Mouse (Mus musculus) layer of hippocampus, postnatal 25 days (tissue): Measurements from ENCODE around the gene Ypel3. TPM values are rescaled to one million over a fixed set of nuclear protein-coding genes. Genes with fewer than 3 reads are reported as not detected.

Source experiments
- DNase-seq, 2 experiments: peaks; one replicate each; pipeline ENCODE4 v3.0.0; 2022; ENCODE audit warnings: mixed read lengths in 2 of 2, low spot score in 1 of 2; ENCODE audit errors: extremely low spot score in 1 of 2
- total RNA-seq, 2 experiments: library from RNA; stranded (reverse); gene quantifications; 2 replicates each; pipeline ENCODE4 v1.2.3; 2021

Gene Ypel3
- total RNA-seq, 2 experiments from 2014 or later: 268 to 293 TPM

GRCm38 (mm10) chr7:126806956-126807355, 30.2 kb downstream of the Ypel3 start:
- no peak for DNase-seq

DNA sequence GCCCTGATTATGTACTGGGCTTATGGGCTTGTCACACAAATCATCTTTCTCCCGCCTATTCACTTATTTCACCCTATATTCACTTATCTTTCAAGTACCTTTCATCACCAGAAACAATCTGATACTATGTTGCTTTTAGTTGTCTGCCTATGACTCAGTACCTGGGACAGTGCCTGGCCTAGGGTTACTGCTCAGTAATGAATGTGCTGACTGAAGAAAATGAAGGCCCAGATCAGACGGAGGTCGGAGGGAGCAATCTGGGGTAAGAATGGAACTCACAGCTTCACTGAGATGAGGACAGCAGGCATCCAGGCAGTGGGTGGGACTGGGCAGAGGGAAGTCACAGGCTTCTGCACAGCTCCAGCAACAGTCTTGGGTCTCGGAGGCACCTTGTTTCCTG, 30.6 kb downstream of the Ypel3 start:
- DNase-seq: no peak

DNA sequence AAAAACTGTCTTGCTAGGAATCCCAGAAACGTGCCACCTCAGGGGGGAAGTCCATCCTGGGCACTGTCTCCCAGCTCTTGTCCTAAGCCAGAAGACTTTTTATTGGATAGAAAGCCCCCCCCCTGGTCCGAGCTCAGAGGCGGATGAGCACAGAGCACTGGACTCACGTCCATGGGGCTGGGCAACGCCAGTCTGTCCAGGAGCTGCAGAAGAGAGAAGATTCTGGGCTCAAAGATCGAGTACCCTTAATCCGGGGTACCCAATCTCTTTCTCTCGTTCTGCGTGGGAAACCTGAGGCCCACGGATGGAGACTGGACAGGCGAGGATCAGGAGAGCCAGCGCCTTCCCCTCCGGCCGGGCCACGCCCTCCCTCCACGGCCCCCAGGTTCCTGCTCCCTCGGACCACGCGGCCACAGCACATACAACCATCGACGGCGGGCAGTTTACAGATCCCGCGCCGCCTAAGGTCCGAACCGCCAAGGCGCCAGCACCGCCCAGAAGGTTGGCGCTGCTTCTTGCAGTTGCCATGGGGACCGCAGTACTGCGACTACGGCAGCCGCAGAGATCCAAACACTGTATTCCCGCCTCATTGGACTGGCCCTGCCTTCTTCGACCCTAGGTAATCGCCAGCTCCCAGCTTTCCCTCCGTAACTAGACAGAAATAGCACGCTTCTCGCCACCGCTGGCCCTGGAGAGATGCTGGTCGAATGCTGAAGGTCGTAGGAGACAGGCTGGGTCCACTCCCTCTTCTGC, 32.1 kb downstream of the Ypel3 start:
- peak; percentile 76 to 88 for DNase-seq

DNA sequence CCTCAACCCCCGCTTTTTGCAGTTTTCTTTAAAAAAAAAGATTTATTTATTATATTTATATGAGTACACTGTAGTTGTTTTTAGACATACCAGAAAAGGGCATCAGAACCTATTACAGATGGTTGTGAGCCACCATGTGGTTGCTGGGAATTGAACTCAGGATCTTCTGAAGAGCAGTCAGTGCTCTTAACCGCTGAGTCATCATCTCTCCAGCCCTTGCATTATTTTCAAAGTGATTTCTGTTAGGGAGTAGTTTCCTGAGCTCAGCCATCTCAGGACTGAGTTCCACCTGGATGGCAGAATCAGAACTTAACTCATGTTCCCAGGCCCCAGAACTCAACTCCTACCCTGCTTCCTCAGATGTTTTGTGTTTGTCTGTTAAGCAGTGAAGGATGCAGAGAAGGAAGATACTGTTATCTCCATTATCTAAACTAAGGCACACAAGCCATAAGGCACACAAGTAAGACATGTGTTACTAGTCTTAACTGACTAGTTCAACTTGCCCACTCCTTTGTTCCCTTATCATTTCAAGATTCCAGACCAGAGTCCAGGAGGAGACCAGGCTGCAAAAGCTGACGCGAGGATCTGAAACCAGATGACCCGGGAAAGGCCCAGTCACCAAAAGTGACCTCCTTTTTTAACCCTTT, 33.1 kb downstream of the Ypel3 start:
- DNase-seq: no peak

DNA sequence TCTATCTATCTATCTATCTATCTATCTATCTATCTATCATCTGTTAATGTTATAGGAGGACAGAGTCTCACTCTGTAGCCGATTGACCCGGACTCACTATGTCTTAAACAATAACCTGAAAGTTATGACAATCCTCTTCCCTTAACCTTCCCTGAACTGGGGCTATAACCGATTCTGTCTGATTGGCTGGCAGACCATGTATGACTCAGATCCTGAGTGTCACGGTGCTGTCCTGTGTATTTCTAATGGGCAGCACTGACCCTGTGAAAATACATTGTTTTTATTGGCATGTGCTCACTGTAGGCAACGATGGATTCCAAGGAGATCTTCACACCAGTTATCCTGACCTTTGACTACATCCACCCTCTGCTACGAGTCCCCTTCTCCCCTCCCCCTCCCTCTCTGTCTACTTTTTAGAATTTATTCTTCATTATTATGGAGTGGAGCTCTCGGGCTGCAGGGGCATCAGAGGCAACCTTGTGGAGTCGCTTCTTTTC, 39.0 kb downstream of the Ypel3 start:
- no peak for DNase-seq

GRCm38 (mm10) chr7:126816494-126816893, 39.7 kb downstream of the Ypel3 start:
- DNase-seq: no peak

DNA sequence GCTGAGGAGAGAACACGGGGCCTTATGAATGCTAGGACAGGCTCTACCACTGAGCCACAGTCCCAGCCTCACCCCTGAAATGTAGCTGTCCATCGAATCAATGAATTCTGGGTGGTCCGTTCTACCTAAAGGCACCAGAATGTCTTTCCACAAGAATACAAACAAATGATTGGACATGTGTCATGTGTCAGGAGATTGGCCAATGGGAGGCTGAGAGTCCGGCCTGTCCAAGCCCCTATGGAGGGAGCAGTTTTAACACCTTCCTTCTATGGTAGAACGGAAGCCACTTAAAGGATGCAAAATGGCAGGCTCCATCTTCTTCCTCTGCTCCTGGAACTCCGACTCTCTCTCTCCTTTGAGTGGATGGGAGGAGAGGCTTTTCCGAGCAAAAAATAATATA, 40.8 kb downstream of the Ypel3 start:
- DNase-seq: no peak

DNA sequence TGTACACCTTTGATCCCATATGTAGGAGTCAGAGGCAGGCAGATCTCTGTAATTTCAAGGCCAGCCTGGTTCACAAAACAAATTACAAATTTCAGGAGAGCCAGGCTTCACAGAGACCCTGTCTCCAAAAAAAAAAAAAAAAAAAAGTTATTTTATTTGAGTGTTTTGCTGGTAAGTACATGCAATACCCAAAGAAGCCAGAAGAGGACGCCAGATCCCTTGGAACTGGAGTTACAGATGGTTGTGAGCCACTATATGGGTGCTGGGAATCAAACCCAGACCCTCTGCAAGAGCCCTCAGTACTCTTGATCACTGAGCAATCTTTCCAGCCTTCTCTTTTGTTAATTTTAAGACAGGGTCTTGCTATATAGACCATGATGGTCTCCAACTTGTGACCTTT, 42.1 kb downstream of the Ypel3 start:
- no peak for DNase-seq

DNA sequence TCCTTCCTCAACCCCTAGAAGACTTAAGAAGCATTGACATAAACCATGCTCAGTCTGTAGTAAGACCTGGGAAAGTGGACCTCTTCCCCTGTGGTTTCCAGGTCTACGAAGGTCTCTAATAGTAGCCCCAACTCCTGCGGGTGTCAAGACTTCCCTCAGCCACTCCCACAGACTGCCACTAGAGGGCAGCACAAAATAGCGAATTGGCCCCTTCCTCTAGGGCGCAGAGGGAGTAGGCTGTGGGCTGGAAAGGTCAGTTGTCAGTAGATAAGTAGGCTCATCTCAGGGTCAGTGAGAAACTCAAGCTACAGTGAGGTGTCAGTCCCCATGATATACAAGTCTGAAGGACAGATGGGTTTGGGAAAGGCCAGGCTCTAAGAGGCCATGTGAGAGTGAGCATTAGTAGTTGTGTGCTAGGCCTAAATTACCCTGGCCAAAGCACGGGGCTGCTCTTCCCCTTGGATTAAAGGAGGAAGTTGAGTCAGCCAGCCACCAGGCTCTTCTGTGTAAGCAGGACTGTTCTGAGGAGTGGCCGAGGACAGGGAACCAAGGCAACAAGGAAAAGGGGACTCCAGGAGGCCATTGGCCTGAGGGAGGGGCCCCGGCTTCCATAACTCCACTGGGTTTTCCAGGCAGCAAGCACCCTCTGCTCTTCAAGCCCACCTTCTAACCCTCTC, 45.2 kb downstream of the Ypel3 start:
- peak; percentile 64 to 92 for DNase-seq

- peak in 1 of 2 experiments; percentile 31 for DNase-seq
These were observed 46.0 kb downstream of the Ypel3 start for GRCm38 (mm10) chr7:126822741-126823140.

DNA sequence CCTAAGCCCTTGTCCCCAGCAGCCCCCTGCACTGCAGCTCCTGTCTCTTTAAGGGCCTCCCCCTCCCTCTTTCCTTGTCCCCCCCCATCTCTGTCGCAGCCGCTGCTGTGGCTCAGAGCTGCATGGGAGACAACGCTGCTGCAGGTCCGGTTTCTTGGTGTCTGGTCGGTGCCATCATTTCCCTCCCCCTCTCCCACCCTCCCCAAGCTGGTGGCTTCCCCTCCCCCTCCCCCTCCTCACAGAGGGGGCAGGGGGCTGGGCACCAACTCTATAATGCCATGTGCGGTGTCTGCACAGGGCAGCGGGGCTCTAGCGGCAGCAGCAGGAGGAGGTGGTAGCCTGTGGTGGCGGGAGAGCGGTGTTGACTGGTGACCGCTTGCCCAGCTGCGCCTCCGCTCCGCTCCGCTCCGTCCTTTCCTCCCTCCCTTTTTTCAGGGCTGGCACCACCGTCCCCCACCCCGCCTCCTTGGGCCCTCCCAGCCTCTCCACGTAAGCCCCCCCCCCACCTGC, 46.5 kb downstream of the Ypel3 start:
- DNase-seq: peak in 1 of 2 experiments; percentile 26

DNA sequence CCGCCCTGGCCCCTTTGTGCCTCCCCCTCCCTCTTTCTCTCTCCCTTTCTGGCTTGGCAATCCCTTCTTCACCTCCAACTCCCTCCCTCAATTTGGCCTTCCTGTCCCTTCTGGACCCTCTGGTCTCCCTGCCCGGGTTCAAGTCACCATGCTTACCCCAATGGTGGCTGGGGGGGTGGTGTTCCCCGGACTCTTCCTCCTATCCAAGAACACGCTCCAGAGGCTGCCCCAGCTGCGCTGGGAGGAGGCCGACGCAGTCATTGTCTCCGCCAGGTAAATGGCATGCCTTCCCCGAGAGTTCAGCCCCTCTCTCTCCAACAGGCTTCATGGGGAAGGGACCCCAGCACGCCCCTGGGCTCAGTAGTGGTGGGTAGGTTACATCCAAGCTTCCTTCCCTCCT, 47.2 kb downstream of the Ypel3 start:
- no peak for DNase-seq

DNA sequence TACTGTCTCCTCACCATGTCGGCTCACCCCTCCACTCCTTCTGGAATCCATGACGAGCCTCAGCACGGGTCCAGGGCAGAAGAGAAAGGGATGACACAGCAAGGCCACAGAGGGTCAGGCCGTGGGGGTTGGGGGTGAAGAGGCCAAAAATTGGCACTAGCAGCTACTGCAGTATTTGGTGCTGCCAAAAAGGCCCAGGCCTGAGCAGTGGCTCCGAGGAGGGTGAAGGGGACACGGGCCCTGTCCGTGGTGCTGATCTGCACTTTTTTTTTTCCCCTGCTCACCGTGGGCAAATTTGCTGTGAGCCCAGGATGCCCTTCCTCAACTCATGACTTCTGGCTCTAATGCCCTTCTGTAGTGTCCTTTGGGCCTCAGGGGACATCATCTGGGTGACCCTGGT, 48.6 kb downstream of the Ypel3 start:
- no peak for DNase-seq

GRCm38 (mm10) chr7:126825952-126826351, 49.2 kb downstream of the Ypel3 start:
- DNase-seq: no peak

Other genes with a start within 250 kb of the Ypel3 start
- gene Eif3c, start 210.5 kb upstream of the Ypel3 start, total RNA-seq: 100 to 1,000 TPM; 184 to 193 TPM
- 1 to 10 TPM in 1 of 2 experiments, under 1 TPM in 1; 0.28 to 1.1 TPM for gene Apobr, start 192.0 kb upstream of the Ypel3 start, total RNA-seq
- 10 to 100 TPM; 30.3 to 37.4 TPM for gene Cln3, start 191.1 kb upstream of the Ypel3 start, total RNA-seq
- gene Il27, start 182.0 kb upstream of the Ypel3 start, total RNA-seq: not detected
- gene Nupr1, start 146.1 kb upstream of the Ypel3 start, total RNA-seq: 1 to 10 TPM; 5.8 to 8.6 TPM
- gene Sgf29, start 127.6 kb upstream of the Ypel3 start, total RNA-seq: 10 to 100 TPM; 30.5 to 35.1 TPM
- gene Sult1a1, start 100.5 kb upstream of the Ypel3 start, total RNA-seq: 10 to 100 TPM in 1 of 2 experiments, 1 to 10 TPM in 1; 9.5 to 11.1 TPM
- 100 to 1,000 TPM; 104 to 112 TPM for gene Bola2, start 81.6 kb upstream of the Ypel3 start, total RNA-seq
- 10 to 100 TPM; 16.4 to 19.4 TPM for gene Slx1b, start 81.2 kb upstream of the Ypel3 start, total RNA-seq
- gene Coro1a, start 69.2 kb upstream of the Ypel3 start, total RNA-seq: 100 to 1,000 TPM; 129 to 139 TPM
- 100 to 1,000 TPM; 147 to 168 TPM for gene Mapk3, start 17.4 kb upstream of the Ypel3 start, total RNA-seq
- gene Gdpd3, start 10.6 kb upstream of the Ypel3 start, total RNA-seq: 1 to 10 TPM; 1.7 to 4.3 TPM
- under 1 TPM; 0.39 to 0.82 TPM for gene Tbx6, start 4.5 kb downstream of the Ypel3 start, total RNA-seq
- gene Ppp4c, start 15.5 kb downstream of the Ypel3 start, total RNA-seq: 10 to 100 TPM; 53.3 to 55.0 TPM
- 10 to 100 TPM; 80.3 to 95.6 TPM for gene Fam57b, start 20.7 kb downstream of the Ypel3 start, total RNA-seq
- not detected for gene 4930451I11Rik, start 54.7 kb downstream of the Ypel3 start, total RNA-seq
- 10 to 100 TPM; 15.6 to 16.2 TPM for gene Doc2a, start 70.5 kb downstream of the Ypel3 start, total RNA-seq
- 10 to 100 TPM; 19.5 to 31.1 TPM for gene Hirip3, start 85.0 kb downstream of the Ypel3 start, total RNA-seq
- gene Ino80e, start 85.4 kb downstream of the Ypel3 start, total RNA-seq: 10 to 100 TPM; 50.7 to 51.7 TPM
- 100 to 1,000 TPM; 150 to 163 TPM for gene Taok2, start 107.7 kb downstream of the Ypel3 start, total RNA-seq
- gene Tmem219, start 146.0 kb downstream of the Ypel3 start, total RNA-seq: 10 to 100 TPM; 20.2 to 25.5 TPM
- gene Kctd13, start 151.9 kb downstream of the Ypel3 start, total RNA-seq: 100 to 1,000 TPM; 150 to 160 TPM
- gene Asphd1, start 172.6 kb downstream of the Ypel3 start, total RNA-seq: 10 to 100 TPM; 33.4 to 36.6 TPM
- 100 to 1,000 TPM; 411 to 438 TPM for gene Sez6l2, start 173.6 kb downstream of the Ypel3 start, total RNA-seq
- 100 to 1,000 TPM; 157 to 177 TPM for gene Cdipt, start 199.0 kb downstream of the Ypel3 start, total RNA-seq
- gene Cdiptos, start 199.1 kb downstream of the Ypel3 start, total RNA-seq: not detected
- 1 to 10 TPM; 7.0 to 7.4 TPM for gene Mvp, start 237.7 kb downstream of the Ypel3 start, total RNA-seq
- not detected for gene Pagr1b, start 239.5 kb downstream of the Ypel3 start, total RNA-seq
- gene Pagr1a, start 240.4 kb downstream of the Ypel3 start, total RNA-seq: 10 to 100 TPM; 20.5 to 27.7 TPM
- gene Gm42742, start 244.1 kb downstream of the Ypel3 start, total RNA-seq: 10 to 100 TPM; 51.0 to 57.8 TPM
- 100 to 1,000 TPM; 226 to 235 TPM for gene Prrt2, start 244.3 kb downstream of the Ypel3 start, total RNA-seq